Mouse (Mus musculus): ENCODE measurements around the gene Arhgef15. TPM values are rescaled to one million over a fixed set of nuclear protein-coding genes. Genes with fewer than 3 reads are reported as not detected.
"Not testable (repeated sequence)": the region's sequence is repeated elsewhere in the genome, so short reads cannot be mapped to it uniquely, and the experiment has no call there.

Gene Arhgef15
- 27.2 and 33.9 TPM in 2 replicates for polyA plus RNA-seq (2015; fragmentation: Nextera tagmentation; extraction: Ambion mirVana)

DNA sequence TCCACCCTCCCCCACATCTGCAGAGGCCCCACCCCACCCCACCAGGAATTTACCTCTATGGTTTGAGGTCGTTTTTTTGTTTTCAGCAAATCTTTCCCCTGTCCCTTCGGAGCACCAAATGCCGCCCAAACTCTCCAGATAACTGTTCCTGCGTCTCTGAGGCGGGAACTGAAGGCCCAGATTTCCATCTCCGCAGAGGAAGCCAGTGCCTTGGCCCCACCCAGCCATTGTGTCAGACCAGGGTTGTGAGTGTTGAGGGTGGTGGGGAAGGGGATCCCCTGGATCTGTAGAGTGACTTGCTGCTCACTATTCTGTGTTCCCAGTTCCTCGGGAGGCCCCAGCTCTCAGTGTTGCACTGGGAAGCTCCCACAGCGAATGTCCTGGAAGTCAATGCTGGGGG, at the start of gene Arhgef15:
TSS of gene Arhgef15 (minus strand) at position 173 of the 400 bp plus-strand sequence.
- 0 out of 2 replicates have a peak within 1 kb of the TSS, but pooled peaks have one; percentile 3 for H3K4me3 ChIP-seq (ENCODE audit: low read length)
- peak within 1 kb of the TSS; percentile 16; the same call in 1 of the 2 replicates for H3K27ac ChIP-seq (ENCODE audit: low read depth, low read length)
- no peak within 1 kb of the TSS; the same call in 1 of the 2 replicates for H3K9ac ChIP-seq (ENCODE audit: low read depth, low read length)
- H3K36me3 ChIP-seq (ENCODE audit: control insufficient read depth, insufficient read depth, low read length): no peaks in the 10 kb centered on the region
- peaks cover 11% of the 10 kb centered on the region for H3K4me1 ChIP-seq (ENCODE audit: control insufficient read depth, insufficient read depth, low read depth, low read length)
- H3K4me2 ChIP-seq (ENCODE audit: low read length): no peak within 1 kb of the TSS
- 39% methylated on average over 8 of the region's 8 CpGs for WGBS
- H3K9me3 ChIP-seq (ENCODE audit: control insufficient read depth, low read length): no peaks in the 10 kb centered on the region
- no peak for ATAC-seq
- peaks cover 23% of the 10 kb centered on the region for H3K27me3 ChIP-seq (replicated peaks; ENCODE audit: control insufficient read depth, insufficient read depth, low read length)

DNA sequence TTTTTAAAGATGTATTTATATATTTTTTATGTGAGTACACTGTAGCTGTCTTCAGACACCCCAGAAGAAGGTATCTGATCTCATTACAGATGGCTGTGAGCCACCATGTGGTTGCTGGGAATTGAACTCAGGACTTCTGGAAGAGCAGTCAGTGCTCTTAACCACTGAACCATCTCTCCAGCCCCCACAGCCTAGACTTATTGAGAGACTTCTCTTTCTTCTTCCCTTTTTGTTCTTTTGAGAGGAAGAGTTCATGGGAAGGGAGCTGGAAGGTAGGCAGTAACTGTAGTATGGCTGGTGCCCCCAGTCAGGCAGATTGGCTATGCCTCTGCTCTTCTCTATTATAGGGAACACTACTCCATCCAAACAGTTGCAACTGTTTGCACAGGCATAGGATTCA, 49.3 kb upstream of the Arhgef15 start:
- H3K36me3 ChIP-seq (ENCODE audit: control insufficient read depth, insufficient read depth, low read length); H3K27ac ChIP-seq (ENCODE audit: low read depth, low read length); H3K9ac ChIP-seq (ENCODE audit: low read depth, low read length); H3K4me3 ChIP-seq (ENCODE audit: low read length); H3K4me2 ChIP-seq (ENCODE audit: low read length); H3K27me3 ChIP-seq (replicated peaks; ENCODE audit: control insufficient read depth, insufficient read depth, low read length); H3K9me3 ChIP-seq (ENCODE audit: control insufficient read depth, low read length); ATAC-seq: not testable (repeated sequence)
- H3K4me1 ChIP-seq (ENCODE audit: control insufficient read depth, insufficient read depth, low read depth, low read length): peaks cover 15% of the 10 kb centered on the region

DNA sequence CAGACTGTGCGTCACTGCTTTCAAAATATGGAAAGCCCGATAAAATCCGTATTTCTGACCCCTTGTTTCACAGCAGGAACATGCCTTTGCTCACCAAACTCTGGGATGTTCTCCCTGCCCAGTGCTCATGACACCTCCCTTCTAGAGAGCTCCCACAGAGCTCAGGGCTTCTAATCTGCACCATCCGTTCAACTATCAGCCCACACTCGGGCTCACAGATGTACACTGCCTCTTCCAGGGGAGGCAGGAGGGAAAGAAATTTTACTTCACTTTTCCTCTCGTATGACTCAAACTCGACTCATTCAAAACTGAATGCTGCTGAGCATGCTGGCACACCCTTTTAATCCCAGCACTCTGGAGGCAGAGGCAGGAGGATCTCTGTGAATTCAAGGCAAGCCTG, 47.9 kb upstream of the Arhgef15 start:
- H3K36me3 ChIP-seq (ENCODE audit: control insufficient read depth, insufficient read depth, low read length): peaks cover 15% of the 10 kb centered on the region
- no peak for ATAC-seq
- H3K4me1 ChIP-seq (ENCODE audit: control insufficient read depth, insufficient read depth, low read depth, low read length): peaks cover 10% of the 10 kb centered on the region
- no peaks in the 10 kb centered on the region for H3K27me3 ChIP-seq (replicated peaks; ENCODE audit: control insufficient read depth, insufficient read depth, low read length)
- no peak overlapping the region for H3K4me3 ChIP-seq (ENCODE audit: low read length)
- 91% methylated on average over 7 of the region's 7 CpGs for WGBS
- no peaks in the 10 kb centered on the region for H3K9me3 ChIP-seq (ENCODE audit: control insufficient read depth, low read length)
- H3K9ac ChIP-seq (ENCODE audit: low read depth, low read length): no peak overlapping the region
- no peak overlapping the region for H3K4me2 ChIP-seq (ENCODE audit: low read length)
- no peak overlapping the region for H3K27ac ChIP-seq (ENCODE audit: low read depth, low read length)

DNA sequence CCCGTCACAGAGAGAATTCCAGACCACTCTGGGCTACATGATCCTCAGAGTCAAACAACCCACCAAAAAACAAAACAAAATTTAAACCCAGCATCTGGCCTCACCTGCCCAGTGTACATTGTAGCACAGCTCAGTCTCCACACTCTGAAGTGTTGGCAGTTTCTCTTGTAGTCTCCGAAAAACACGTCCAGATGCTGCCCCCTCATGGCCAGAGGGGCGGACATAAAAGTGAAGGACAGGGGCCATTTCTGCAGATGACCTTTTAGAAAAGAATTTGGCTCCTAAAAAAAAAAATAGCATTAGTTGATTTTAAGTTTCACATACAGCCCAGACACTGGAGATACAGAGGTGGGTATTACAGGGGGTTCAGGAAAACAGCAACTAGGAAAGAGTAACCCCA, 46.3 kb upstream of the Arhgef15 start:
- Histone ChIP-seq H3K9ac (ENCODE audit: low read depth, low read length) (no peak overlapping the region), H3K27me3 (replicated peaks; ENCODE audit: control insufficient read depth, insufficient read depth, low read length) (no peaks in the 10 kb centered on the region), H3K4me3 (ENCODE audit: low read length) (no peak overlapping the region), H3K36me3 (ENCODE audit: control insufficient read depth, insufficient read depth, low read length) (peaks cover 21% of the 10 kb centered on the region), H3K4me1 (ENCODE audit: control insufficient read depth, insufficient read depth, low read depth, low read length) (peaks cover 10% of the 10 kb centered on the region), H3K9me3 (ENCODE audit: control insufficient read depth, low read length) (no peaks in the 10 kb centered on the region), H3K4me2 (ENCODE audit: low read length) (no peak overlapping the region), H3K27ac (ENCODE audit: low read depth, low read length) (no peak overlapping the region)
- no peak for ATAC-seq
- WGBS: 63% methylated on average over 4 of the region's 4 CpGs

DNA sequence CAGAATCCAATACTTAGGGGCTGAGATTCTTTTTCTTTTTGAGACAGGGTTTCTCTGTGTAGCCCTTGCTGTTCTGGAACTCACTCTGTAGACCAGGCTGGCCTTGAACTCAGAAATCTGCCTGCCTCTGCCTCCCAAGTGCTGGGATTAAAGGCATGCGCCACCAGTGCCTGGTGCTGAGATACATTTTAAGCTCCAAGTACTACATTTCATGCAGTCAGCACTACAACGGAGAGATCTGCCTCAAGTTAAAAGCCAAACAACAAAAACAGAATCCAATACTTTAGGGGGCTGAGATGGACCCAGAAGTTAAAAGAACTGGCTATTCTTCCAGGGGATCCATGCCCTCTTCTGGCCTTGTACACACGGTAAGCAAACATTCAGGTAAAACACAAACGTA, 45.5 kb upstream of the Arhgef15 start:
- H3K4me3 ChIP-seq (ENCODE audit: low read length); H3K9me3 ChIP-seq (ENCODE audit: control insufficient read depth, low read length); H3K27ac ChIP-seq (ENCODE audit: low read depth, low read length); H3K9ac ChIP-seq (ENCODE audit: low read depth, low read length); ATAC-seq; H3K4me1 ChIP-seq (ENCODE audit: control insufficient read depth, insufficient read depth, low read depth, low read length); H3K4me2 ChIP-seq (ENCODE audit: low read length); H3K27me3 ChIP-seq (replicated peaks; ENCODE audit: control insufficient read depth, insufficient read depth, low read length): not testable (repeated sequence)
- 97% methylated on average over 4 of the region's 4 CpGs for WGBS
- peaks cover 24% of the 10 kb centered on the region for H3K36me3 ChIP-seq (ENCODE audit: control insufficient read depth, insufficient read depth, low read length)

DNA sequence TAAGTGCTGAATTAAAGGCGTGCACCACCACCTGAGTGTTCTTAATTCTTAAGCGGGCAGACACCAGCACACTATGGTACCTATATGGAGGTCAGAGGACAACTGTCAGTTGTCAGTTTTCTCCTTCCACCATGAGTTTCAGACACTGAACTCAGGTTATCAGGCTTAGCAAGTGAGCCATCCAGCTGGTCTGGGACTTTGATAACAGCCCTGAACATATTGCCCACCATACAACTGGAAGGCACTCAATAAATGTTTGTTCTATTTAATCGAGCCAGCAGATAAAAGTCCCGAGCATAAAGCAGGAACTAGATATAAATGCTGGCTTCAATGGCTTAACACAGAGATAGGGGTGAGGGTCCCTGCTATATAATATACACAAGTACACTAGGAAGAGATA, 39.8 kb upstream of the Arhgef15 start:
- whole genome bisulfite sequencing: 96% methylated on average over 4 of the region's 4 CpGs
- no peak for ATAC-seq
- Histone ChIP-seq H3K4me1 (ENCODE audit: control insufficient read depth, insufficient read depth, low read depth, low read length) (no peaks in the 10 kb centered on the region), H3K27ac (ENCODE audit: low read depth, low read length) (no peak overlapping the region), H3K36me3 (ENCODE audit: control insufficient read depth, insufficient read depth, low read length) (peaks cover 58% of the 10 kb centered on the region), H3K27me3 (replicated peaks; ENCODE audit: control insufficient read depth, insufficient read depth, low read length) (no peaks in the 10 kb centered on the region), H3K9ac (ENCODE audit: low read depth, low read length) (no peak overlapping the region), H3K4me3 (ENCODE audit: low read length) (no peak overlapping the region), H3K9me3 (ENCODE audit: control insufficient read depth, low read length) (no peaks in the 10 kb centered on the region), H3K4me2 (ENCODE audit: low read length) (no peak overlapping the region)

DNA sequence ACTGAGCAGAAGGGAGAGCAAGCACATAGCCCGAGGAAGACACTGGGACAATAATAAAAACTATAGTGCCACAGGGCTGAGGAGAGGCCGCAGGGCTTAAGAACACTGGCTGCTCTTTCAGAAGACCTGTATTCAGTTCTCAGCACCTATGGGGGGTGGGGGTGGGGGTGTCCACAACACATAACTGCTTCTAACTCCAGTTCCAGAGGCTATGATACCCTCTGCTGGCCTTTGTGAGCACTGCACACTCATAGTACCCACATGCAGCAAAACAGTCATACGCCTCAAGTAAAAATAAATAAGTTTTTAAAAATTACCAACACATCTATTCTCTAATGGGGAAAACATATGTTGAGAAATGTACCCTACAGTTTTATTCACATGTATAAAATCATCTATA, 37.1 kb upstream of the Arhgef15 start:
- Histone ChIP-seq H3K27me3 (replicated peaks; ENCODE audit: control insufficient read depth, insufficient read depth, low read length) (no peaks in the 10 kb centered on the region), H3K36me3 (ENCODE audit: control insufficient read depth, insufficient read depth, low read length) (peaks cover 54% of the 10 kb centered on the region), H3K4me3 (ENCODE audit: low read length) (no peak overlapping the region), H3K27ac (ENCODE audit: low read depth, low read length) (no peak overlapping the region), H3K9ac (ENCODE audit: low read depth, low read length) (no peak overlapping the region), H3K4me1 (ENCODE audit: control insufficient read depth, insufficient read depth, low read depth, low read length) (no peaks in the 10 kb centered on the region), H3K4me2 (ENCODE audit: low read length) (no peak overlapping the region), H3K9me3 (ENCODE audit: control insufficient read depth, low read length) (no peaks in the 10 kb centered on the region)
- 96% methylated on average over 3 of the region's 3 CpGs for WGBS
- no peak for ATAC-seq

DNA sequence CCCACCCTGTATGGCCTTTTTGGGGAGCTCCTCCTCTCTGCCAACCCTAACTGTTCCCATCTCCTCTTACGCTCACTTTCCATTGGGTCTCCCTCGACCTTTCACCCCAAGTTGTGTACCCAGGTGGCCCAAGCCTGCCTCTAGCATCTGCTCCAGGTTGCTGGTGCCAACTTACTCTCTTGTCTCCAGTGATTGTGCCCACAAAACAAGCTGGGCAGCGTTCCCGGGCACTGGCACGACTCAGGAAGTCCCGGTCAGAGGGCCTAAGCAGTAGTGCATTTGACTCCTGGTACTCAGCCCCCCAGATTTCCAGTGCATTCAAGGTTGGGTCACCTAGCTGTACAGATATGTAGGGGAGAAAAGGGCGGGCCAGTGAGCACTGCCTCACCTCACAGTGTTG, 35.8 kb upstream of the Arhgef15 start:
- Histone ChIP-seq H3K9me3 (ENCODE audit: control insufficient read depth, low read length) (no peaks in the 10 kb centered on the region), H3K27me3 (replicated peaks; ENCODE audit: control insufficient read depth, insufficient read depth, low read length) (no peaks in the 10 kb centered on the region), H3K4me1 (ENCODE audit: control insufficient read depth, insufficient read depth, low read depth, low read length) (no peaks in the 10 kb centered on the region), H3K27ac (ENCODE audit: low read depth, low read length) (no peak overlapping the region), H3K4me3 (ENCODE audit: low read length) (no peak overlapping the region), H3K36me3 (ENCODE audit: control insufficient read depth, insufficient read depth, low read length) (peaks cover 60% of the 10 kb centered on the region), H3K9ac (ENCODE audit: low read depth, low read length) (no peak overlapping the region), H3K4me2 (ENCODE audit: low read length) (no peak overlapping the region)
- ATAC-seq: no peak
- 90% methylated on average over 7 of the region's 7 CpGs for WGBS

DNA sequence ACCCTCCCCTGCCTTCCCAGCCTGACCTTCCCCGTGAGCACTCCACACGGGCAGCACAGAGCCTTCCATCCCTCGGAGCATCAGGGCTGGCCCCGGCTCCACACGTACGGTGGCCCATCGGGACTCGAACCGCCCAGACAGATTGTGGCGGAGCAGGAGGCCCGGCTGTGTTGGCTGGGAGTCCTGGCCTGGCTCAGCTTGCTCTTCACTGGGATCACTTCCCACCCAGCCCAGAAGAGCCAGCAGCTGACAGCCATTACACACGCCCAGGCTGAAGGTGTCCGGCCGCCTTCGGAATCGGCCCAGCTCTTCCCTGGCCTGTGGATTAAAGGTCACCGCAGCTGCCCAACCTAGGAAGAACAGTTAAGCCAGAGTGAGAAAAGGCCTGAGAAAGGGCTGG, 31.1 kb upstream of the Arhgef15 start:
- 87% methylated on average over 17 of the region's 17 CpGs for WGBS
- no peak for ATAC-seq
- no peak overlapping the region for H3K27ac ChIP-seq (ENCODE audit: low read depth, low read length)
- no peak overlapping the region for H3K4me3 ChIP-seq (ENCODE audit: low read length)
- no peaks in the 10 kb centered on the region for H3K4me1 ChIP-seq (ENCODE audit: control insufficient read depth, insufficient read depth, low read depth, low read length)
- H3K9me3 ChIP-seq (ENCODE audit: control insufficient read depth, low read length): no peaks in the 10 kb centered on the region
- H3K36me3 ChIP-seq (ENCODE audit: control insufficient read depth, insufficient read depth, low read length): peaks cover 38% of the 10 kb centered on the region
- H3K4me2 ChIP-seq (ENCODE audit: low read length): no peak overlapping the region
- no peaks in the 10 kb centered on the region for H3K27me3 ChIP-seq (replicated peaks; ENCODE audit: control insufficient read depth, insufficient read depth, low read length)
- no peak overlapping the region for H3K9ac ChIP-seq (ENCODE audit: low read depth, low read length)

DNA sequence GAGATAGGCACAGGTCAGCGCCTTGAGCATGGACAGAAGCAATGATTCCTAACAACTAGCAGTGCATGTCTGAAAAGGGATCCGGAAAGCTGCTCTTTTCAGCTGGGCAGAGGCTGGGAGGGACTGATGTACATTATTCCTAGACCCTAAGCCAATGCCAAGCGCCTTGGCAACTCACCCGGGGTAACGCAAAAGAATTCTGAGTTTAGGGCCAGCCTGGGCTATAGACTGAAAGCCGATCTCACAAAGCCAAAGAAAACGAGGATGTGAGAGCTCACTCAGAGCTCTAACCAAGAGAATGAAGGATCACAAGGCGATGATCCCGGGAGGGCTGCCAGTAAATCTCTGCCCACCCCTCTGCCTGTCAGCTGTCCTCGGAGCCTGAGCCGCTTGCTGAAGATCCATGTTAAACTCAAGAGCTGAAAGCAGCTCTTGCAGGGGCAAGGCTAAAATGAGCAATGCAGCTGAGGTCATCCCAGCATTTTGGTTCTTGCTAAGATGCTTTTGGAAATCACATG, 30.1 kb upstream of the Arhgef15 start:
- Histone ChIP-seq H3K4me2 (ENCODE audit: low read length) (no peak overlapping the region), H3K4me1 (ENCODE audit: control insufficient read depth, insufficient read depth, low read depth, low read length) (no peaks in the 10 kb centered on the region), H3K4me3 (ENCODE audit: low read length) (no peak overlapping the region), H3K27ac (ENCODE audit: low read depth, low read length) (peak overlapping the region; percentile 23; the same call in 1 of the 2 replicates), H3K36me3 (ENCODE audit: control insufficient read depth, insufficient read depth, low read length) (peaks cover 31% of the 10 kb centered on the region), H3K9ac (ENCODE audit: low read depth, low read length) (no peak overlapping the region), H3K27me3 (replicated peaks; ENCODE audit: control insufficient read depth, insufficient read depth, low read length) (no peaks in the 10 kb centered on the region), H3K9me3 (ENCODE audit: control insufficient read depth, low read length) (no peaks in the 10 kb centered on the region)
- 0 out of 2 replicates have a peak, but pooled peaks have one; percentile 24 for ATAC-seq
- WGBS: 71% methylated on average over 11 of the region's 11 CpGs

All from hindbrain, embryonic 16.5 days (tissue).